Mouse (Mus musculus) kidney, adult 2 months (tissue): ENCODE results near the gene Tex22. TPM values are rescaled to one million over a fixed set of nuclear protein-coding genes. Genes with fewer than 3 reads are reported as not detected.

Experiments
- DNase-seq: peaks from one replicate; pipeline ENCODE4 v3.0.0; 2021
- H3K27ac ChIP-seq: fragments of 200-500 bp; 2 replicates; pipeline ENCODE4 v1.5.1; 2012; ENCODE audit warnings: low read depth, low read length, control low read depth, inconsistent platforms; ENCODE audit not compliant: insufficient read depth
- H3K27me3 ChIP-seq: fragments of 200-500 bp; replicated peaks from 2 replicates; pipeline ENCODE4 v1.6.1; 2012; ENCODE audit warnings: mild to moderate bottlenecking, moderate library complexity, low read length, inconsistent platforms; ENCODE audit not compliant: control insufficient read depth, insufficient read depth
- H3K36me3 ChIP-seq: fragments of 200-500 bp; 2 replicates; pipeline ENCODE4 v1.6.1; 2012; ENCODE audit warnings: mild to moderate bottlenecking, moderate library complexity, low read length, inconsistent platforms; ENCODE audit not compliant: control insufficient read depth, insufficient read depth
- H3K4me1 ChIP-seq: fragments of 200-500 bp; 2 replicates; pipeline ENCODE4 v1.6.1; 2011; ENCODE audit warnings: low read length; ENCODE audit not compliant: control insufficient read depth, insufficient read depth
- H3K4me3 ChIP-seq: fragments of 200-500 bp; 2 replicates; pipeline ENCODE4 v1.5.1; 2011; ENCODE audit warnings: mild to moderate bottlenecking, low read depth, low read length, control low read depth; ENCODE audit not compliant: insufficient read depth
- CTCF ChIP-seq: fragments of 200-500 bp; conservative IDR thresholded peaks from 2 replicates; pipeline ENCODE4 v1.5.1; 2011; ENCODE audit warnings: low read depth, mild to moderate bottlenecking, control low read depth, low read length, moderate library complexity, mixed read lengths; ENCODE audit not compliant: insufficient read depth, insufficient read length
- POLR2A ChIP-seq: fragments of 200-500 bp; IDR thresholded peaks from one replicate; pipeline ENCODE4 v1.6.1; 2011; ENCODE audit warnings: low read depth, low read length, control low read depth
- WGBS: fragments of 180-500 bp; shearing (Covaris S2); methylation state at CpG from one replicate; pipeline ENCODE4 v1.1.7; 2018; 5-methylcytosine and 5-hydroxymethylcytosine counted together
- polyA plus RNA-seq: library from polyadenylated mRNA; depleted of rRNA; stranded (reverse); fragments of >200 nt; gene quantifications from 2 replicates; pipeline ENCODE4 v1.2.3, GENCODE M21; 2012

Gene Tex22
- polyA plus RNA-seq, 1 experiment: 0.16 TPM

DNA sequence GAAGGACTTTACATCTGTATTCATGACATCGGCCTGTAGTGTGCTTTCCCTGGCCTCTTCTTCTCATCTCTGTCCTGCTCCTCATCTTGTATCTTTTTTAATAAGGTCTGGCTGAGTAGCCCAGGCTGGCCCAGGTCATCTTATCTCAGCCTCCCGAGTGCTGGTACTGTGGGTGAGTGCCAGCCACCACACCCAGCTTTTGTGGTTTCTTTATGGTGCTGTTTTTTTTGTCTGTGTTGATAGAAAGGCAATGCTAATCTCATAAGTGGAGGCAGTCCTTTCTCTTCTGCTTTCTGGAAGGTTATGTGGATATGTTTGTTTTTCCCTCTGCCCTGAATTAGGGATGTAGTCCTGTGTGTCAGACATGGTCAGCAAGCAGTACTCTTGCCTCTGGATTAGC is 31.8 kb upstream of the Tex22 start:
- H3K4me3 ChIP-seq: no peak overlapping the region
- no peaks in the 10 kb centered on the region for H3K36me3 ChIP-seq
- no peaks in the 10 kb centered on the region for H3K27me3 ChIP-seq
- H3K4me1 ChIP-seq: no peaks in the 10 kb centered on the region
- 89% methylated on average over 2 of the region's 2 CpGs for WGBS
- no peak overlapping the region for H3K27ac ChIP-seq
- no peak for DNase-seq
- TF ChIP-seq CTCF: no peak

DNA sequence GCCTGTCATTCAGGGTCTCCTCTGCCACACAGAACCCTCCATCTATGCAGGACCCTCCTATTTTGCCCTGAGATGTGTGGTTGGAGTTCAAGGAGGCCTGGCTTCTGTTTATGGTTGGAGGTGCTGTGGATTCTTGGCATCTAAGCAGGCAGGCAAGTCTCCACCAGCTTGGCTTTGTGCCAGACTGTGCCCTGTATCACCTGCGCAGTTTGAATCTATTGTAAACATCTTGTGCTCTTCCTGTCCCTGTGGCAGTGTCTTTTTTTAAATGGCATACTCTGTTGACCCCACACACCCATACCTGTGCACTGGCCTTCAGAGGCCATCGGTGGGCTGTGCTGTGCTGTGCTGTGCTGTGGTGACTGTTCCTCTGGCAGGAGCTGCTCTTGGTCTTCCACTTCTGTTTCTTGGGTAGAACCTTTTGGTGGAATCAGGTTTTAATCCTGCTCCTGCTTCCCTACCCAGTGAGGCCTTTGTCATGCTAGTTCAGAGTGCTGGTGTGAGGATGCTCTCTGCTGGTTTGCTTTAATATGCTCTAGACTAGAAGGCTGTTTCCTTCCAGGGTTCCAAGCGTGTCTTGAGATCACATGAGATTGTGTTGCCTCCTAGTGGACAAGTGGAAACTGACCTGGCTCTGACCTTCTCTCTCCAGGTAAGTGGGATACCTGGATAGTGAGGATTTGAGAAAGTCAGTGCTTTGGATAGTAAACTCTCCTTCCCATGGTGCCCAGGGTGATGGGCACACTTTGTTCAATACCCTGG is 29.2 kb upstream of the Tex22 start:
- H3K4me1 ChIP-seq: no peaks in the 10 kb centered on the region
- WGBS: 68% methylated on average over 3 of the region's 3 CpGs

DNA sequence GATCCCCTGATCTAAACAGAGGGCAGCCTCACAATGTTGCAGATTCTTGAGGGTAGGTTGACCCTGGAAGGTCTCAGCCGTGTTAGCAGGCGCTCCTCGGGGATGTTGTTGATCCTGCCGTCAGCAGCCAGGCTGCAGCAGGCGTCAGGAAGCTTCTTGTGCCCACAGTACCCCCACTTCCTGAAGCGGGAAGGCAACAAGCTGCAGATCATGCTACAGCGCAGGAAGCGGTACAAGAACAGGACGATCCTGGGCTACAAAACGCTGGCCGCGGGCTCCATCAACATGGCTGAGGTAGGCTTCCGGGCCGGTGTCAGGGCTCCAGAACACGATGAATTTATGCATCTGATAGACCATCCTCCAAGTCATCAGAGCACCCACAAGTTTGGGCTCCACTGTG is 27.4 kb upstream of the Tex22 start:
- H3K4me3 ChIP-seq: no peak overlapping the region
- DNase-seq: no peak
- 78% methylated on average over 15 of the region's 15 CpGs for WGBS
- H3K27me3 ChIP-seq: no peaks in the 10 kb centered on the region
- no peak overlapping the region for H3K27ac ChIP-seq
- no peak for TF ChIP-seq POLR2A
- no peak for TF ChIP-seq CTCF
- H3K4me1 ChIP-seq: no peaks in the 10 kb centered on the region
- H3K36me3 ChIP-seq: no peaks in the 10 kb centered on the region

More for the DNA sequence above, 29.2 kb upstream of the Tex22 start:
- H3K36me3 ChIP-seq: no peaks in the 10 kb centered on the region
- H3K27me3 ChIP-seq: no peaks in the 10 kb centered on the region
- no peak overlapping the region for H3K27ac ChIP-seq
- H3K4me3 ChIP-seq: no peak overlapping the region
- DNase-seq: peak; percentile 79
- peak; percentile 55; the same call in 1 of the 2 replicates for TF ChIP-seq CTCF
- no peak for TF ChIP-seq POLR2A

DNA sequence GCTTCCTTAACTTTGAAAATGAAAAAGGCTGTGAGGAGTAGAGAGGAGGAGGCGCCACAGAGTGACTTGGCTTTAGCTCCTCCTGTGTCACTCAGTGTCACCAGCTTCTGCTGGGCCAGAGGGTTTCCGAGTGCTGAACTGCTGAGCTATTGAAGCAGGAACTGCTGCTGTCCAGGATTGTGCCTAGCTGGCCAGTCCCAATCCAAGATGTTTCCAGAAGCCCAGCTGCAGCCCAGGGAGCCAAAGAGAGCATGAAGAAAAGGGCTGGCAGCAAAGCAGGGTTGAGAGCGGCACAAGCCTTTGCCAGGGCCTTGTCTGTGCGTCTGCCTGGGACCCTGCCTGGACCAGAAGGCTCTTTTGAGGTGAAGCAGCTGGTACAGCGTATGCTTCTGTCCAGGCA is 26.2 kb upstream of the Tex22 start:
- Histone ChIP-seq H3K36me3 (no peaks in the 10 kb centered on the region), H3K27me3 (no peaks in the 10 kb centered on the region), H3K27ac (no peak overlapping the region), H3K4me3 (no peak overlapping the region), H3K4me1 (no peaks in the 10 kb centered on the region)
- no peak for DNase-seq
- 94% methylated on average over 5 of the region's 5 CpGs for WGBS
- TF ChIP-seq CTCF (no peak), POLR2A (no peak)

DNA sequence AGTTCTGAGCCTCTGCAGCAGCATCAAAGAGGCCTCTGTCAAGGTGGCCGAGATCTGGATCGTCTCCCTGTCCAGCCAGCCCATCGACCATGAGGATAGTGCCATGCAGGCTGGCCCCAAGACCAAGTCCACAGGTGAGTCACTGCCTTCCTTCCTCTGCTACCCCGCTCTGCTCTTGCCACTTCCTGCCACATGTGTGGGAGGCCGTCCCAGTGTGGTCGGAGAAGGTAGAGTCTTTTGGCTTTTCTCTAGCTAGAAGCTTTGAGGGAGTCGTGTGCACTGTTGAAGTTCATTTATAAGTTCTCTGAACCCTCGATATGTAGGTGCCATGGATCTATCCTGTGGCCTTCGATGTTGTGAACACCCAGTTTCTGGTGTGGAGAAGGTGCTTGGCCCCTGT is 24.5 kb upstream of the Tex22 start:
- TF ChIP-seq CTCF: no peak
- TF ChIP-seq POLR2A: no peak
- H3K27ac ChIP-seq: no peak overlapping the region
- H3K27me3 ChIP-seq: no peaks in the 10 kb centered on the region
- no peak for DNase-seq
- no peaks in the 10 kb centered on the region for H3K36me3 ChIP-seq
- no peak overlapping the region for H3K4me3 ChIP-seq
- 79% methylated on average over 9 of the region's 9 CpGs for WGBS
- no peaks in the 10 kb centered on the region for H3K4me1 ChIP-seq

DNA sequence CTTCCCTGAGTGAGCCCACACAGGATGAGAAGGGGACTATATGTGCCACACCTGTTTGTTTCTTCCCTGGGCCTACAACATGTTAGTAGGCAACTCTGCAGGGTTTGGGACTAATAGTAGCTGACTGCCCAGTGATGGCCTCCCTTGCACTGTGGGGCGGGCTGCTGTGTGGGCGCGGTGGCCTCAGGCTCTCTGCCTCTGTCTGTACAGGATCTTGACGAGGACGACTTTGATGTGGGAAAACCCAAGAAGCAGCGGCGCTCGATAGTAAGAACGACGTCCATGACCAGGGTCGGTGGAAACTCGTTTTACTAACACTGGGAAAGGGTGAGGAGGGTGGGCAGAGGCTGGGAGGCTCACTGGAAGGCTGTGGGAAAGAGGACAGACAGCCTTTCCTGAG is 23.6 kb upstream of the Tex22 start:
- H3K4me1 ChIP-seq: no peaks in the 10 kb centered on the region
- H3K27ac ChIP-seq: no peak overlapping the region
- WGBS: 83% methylated on average over 12 of the region's 12 CpGs
- TF ChIP-seq POLR2A: no peak
- no peak for TF ChIP-seq CTCF
- DNase-seq: no peak
- no peaks in the 10 kb centered on the region for H3K36me3 ChIP-seq
- H3K4me3 ChIP-seq: no peak overlapping the region
- H3K27me3 ChIP-seq: no peaks in the 10 kb centered on the region

DNA sequence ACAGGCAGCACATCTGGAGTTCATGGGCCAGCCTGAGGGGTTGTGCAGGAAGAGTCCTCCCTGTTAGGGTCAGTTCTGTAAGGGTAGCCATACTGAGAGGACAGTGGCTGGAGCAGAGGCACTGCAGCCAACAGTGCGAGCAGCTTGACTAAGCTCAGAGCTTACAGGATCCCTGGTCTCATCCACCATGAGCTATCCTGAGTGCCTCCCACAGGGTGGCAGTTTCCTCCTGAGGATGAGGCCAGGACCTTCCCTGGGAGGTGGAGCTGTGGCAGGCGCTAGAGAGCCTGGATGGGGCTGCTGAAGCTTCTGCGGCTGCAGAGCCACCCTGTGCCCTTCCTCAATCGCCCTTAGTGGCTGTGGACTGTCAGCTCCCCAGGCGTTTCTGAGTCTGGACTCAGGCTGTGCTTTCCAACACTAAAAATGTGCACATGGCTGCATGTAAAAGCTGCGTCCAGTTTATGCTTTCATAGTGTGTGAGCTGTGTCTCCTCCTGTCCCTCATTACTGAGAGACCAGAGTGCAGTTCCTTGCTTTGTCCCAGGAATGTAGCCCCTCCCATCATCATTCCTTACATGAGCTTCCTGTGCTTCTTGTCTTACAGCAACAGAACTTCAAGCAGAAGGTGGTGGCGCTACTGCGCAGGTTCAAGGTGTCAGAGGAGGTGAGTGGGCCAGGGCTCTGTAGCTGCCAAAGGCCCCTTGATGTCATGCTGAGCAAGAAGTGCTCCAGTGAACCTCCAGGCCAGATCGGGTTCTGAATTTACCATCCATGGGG is 22.5 kb upstream of the Tex22 start:
- H3K27ac ChIP-seq: no peak overlapping the region
- 30% methylated on average over 9 of the region's 9 CpGs for WGBS
- no peaks in the 10 kb centered on the region for H3K36me3 ChIP-seq
- H3K27me3 ChIP-seq: no peaks in the 10 kb centered on the region
- no peak overlapping the region for H3K4me3 ChIP-seq
- TF ChIP-seq CTCF (no peak), POLR2A (no peak)
- peak; percentile 28 for DNase-seq
- no peaks in the 10 kb centered on the region for H3K4me1 ChIP-seq
